Mouse (Mus musculus): Measurements from ENCODE around the gene Traf3ip3.

DNA sequence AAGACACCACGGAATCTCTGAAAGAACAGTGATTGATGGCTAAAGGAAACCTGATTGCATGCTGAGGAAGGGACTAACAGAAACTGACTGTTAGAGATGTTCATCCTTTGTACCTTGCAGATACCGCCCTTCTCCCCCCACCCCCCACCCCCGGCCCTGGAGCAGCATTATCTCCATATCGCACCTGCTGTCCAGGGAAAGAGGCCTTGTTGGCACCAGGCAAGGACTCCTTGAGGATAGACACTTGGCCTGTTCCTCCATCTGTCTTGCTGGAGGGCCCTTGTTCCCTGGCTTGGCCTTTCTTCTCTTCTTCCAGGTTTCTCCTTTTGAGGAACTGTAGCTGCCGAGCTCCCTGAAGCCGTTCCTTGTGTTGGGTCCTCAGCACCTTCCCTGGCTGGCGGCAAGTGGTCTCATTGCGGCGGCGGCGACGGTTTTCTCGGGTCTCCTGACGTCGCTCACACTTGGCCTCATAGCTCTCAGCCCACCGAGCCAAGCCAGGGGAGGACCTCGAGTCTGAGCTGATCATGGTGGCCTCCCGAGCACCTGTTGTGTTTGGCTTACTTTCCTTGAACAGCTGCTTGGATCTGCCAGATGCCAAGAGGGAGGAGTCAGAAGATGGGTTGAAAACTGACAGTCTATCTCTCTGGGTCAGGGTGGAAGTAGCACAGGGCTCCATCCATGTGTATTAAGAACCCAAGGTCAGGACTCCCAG, 3.9 kb downstream of the Traf3ip3 start:
- no peak for TF ChIP-seq POLR2A (IDR thresholded peaks at IDR 0.05; ENCODE audit: insufficient read depth, low read depth, low read length)
- no peak for TF ChIP-seq CTCF (IDR thresholded peaks at IDR 0.05)
